Mouse (Mus musculus): ENCODE measurements around the gene Zfp772.
"Not testable (repeated sequence)": the region's sequence is repeated elsewhere in the genome, so short reads cannot be mapped to it uniquely, and the experiment has no call there.

Gene Zfp772

DNA sequence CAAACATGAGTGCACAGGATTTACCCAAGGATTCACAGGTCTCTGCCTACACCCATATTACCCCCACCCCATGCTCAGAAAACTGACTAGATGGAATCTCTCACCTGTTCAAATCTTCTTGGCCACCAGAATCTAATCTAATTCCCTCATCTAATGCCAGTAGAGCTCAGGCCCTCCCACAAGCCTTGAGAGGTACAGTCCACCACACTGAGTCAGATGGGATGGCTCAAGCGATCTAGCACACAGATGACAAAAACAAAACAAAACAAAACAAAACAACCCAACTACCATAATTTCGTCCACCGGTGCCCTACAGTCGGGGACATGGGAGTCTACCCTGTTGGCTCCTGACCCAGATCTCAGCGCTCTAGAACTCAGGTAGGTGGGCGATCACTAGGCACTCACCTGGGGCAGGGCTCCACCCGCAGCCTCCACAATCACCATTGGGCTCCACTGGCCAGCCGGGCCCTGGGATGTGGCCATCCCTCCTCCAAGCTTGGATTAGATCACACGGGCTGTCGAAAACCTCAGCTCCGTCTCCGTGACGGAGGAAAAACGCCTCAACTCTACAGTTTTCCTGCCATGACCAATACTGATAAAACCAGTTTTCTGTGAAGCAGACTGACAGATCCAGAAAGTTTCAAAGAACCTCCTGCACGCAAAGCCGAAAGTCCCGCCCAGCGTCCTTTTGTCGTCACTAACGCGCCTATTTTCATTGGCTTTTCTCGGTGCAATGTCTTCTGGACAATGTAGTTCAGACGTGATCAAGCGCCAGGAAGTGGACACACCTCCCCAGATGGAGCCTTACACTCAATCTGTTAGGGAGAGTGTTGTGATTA is at the start of gene Zfp772:
Zfp772 (minus strand) TSS at position 686 of the 839 bp plus-strand sequence.
- in situ Hi-C loops (cut with MboI) = not testable (repeated sequence)

DNA sequence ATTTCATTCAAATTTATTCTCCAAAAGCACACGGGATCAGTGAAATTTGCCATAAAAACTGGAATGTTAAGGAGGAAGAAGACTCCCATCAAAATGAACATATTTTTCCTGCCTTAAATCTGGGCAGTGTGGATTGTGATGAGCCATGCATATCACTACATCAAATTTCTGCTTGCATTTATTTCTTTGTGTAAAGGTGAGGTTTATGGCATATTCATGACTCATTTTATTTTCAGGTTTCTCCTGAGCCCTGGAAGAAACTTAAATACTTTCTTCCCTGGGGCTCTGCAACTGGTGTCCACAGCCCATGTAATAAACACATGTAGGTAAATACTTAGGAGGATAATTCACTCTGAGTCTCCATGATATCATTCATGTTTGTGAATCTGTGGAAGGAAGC is 37.4 kb upstream of the Zfp772 start, which contains the start of gene Vmn2r29:
Vmn2r29 (minus strand) TSS at position 101 of the 400 bp plus-strand sequence.
- in situ Hi-C loops (cut with MboI) = not testable (repeated sequence)

DNA sequence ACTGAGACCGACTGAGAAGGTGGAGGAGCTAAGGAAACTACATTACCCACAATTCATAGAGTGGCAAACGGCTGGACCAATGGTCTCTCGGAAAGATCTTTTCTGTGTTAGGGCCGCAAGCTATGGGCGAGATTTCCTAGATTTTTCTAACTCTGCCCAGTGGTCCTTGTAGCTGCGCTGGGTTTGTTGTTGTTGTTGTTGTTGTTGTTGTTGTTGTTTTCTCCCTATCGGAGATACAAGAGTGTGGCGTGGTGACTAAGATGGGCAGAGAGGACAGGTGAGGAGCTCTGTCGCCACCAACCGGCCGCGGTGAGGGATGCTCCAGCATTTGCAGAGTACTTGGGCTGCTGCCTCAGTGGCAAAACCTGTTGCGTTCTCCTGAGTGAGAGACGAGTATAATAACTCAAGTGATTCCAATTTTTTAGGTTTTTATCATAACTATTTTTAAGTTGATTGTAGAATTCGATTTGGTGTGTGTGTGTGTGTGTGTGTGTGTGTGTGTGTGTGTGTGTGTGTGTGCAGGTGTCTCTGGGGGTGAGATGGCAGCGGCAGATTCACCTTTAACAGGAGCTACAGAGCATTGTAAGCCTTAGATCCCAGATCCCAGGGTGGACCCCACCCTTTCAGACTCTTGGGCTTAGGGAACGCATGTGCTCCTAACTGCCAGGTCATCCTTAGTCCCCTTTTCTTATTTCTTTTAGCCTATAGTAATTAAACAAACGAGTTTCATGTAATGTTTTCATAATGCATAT is 21.4 kb downstream of the Zfp772 start:
- in situ Hi-C loops (cut with MboI) = loop anchor here (25.0 kb wide), 1 partner anchor 826 kb away; the partner anchor contains the start of gene Zfp78

DNA sequence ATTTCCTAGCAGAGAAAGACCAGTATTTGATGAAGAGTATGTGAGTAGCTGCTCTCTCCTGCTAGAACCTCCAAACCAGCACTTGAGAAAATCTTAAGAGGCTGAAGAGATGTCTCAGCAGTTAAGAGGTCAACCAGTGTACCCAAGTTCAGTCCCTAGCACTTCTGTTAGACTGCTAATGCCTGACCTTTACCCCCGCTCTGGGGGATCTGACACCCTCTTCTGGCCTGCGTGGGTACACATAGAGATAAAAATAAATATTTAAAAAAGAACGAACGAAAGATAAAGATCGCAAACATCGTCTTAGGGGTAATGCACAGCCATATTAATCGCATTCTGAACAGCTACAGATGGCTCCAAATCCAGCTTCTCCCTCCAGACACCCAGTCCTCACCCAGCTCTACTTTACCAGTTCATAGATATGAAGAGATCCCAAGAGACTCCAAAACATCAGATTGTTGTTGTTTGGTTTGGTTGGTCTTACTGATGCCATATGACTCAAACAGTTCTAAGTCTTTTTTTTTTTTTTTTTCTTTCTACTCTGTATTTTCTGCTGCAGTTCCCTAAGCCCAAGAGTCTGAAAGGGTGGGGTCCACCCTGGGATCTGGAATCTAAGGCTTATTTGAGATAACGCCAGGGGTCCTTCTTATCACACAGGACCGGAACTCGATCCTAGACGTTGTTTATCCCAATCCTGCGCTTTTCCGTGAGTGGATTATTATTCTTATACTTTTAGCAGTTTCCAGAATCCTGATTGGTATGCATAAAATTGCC is 22.2 kb downstream of the Zfp772 start:
- in situ Hi-C loops (cut with MboI) = loop anchor here (25.0 kb wide), 1 partner anchor 825 kb away; the partner anchor contains the start of gene Zfp78

DNA sequence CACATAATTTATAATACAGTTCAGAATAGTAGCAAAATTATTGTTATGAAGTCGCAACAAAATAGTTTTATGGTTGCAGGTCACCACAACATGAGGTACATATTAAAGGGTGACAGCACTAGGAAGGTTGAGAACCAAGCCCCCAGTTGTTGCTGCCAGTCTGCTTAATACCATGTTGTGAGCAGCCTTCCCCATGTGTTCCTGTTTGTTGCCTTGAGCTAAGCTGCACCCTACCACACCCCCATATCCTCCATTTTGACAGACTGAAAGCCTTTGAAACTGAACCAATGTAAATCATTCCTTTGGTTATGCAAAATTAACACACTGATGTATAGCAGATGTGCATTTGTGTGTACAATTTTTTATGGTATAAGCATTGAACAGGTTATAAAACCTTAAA is 23.9 kb downstream of the Zfp772 start:
- in situ Hi-C loops (cut with MboI) = loop anchor here (25.0 kb wide), 1 partner anchor 824 kb away; the partner anchor contains the start of gene Zfp78

DNA sequence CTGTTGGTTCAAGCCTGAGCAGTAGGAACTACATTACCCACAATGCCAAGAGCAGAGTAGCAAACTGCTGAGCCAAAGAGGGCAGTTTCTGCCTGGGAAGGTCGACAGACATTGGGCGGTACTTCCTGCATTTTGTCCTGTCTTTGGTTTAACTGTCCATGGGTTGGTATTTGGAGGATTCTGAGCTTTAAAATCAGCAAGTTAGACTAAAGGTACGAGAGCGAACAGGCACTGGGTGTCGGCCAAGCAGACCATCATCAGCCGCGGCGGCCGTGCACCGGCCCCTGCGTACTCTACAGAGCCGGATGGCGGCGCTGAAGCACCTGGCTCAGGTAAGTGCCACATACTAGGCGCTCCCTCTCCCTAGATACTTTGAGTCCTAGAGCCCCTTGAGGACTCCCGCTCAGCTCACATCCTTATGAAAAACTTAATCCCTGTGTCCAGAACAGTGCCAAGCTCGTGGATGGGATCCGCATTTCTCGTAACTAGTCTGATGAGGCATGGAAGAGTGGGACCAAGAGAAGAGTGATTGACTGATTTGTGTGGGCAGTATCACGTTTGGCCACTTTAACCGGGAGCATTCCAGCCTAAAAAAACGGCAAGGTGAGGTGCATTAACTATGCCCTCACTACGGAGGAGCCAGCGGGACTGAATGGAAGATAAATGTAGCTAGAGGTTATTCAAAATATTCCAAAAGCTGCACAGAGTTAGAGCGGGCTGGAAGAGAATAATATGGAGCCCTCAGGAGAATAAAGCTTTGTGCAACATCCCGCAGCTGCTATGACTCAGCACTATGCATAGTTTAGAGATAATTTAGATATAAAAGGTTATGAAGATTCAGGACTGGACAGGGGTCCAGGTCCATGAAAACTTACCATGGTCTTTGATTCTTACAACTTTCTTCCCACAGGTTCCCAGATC is 38.3 kb downstream of the Zfp772 start, which contains the start of gene Zfp418:
Zfp418 (plus strand) TSS at position 104 of the 921 bp plus-strand sequence.
- in situ Hi-C loops (cut with MboI) = no loop called here
